Mouse (Mus musculus) stomach, embryonic 16.5 days (tissue): ENCODE measurements around the gene Styxl1. TPM values are rescaled to one million over a fixed set of nuclear protein-coding genes. Genes with fewer than 3 reads are reported as not detected.
A peak's percentile ranks its signal among the peaks of the same experiment; 100 is the strongest.

ENCODE experiments used
- ATAC-seq: fragments of 200-750 bp; cut with Nextera tagmentation; 2 replicates; pipeline ENCODE4 v1.8.0; 2017; ENCODE audit warnings: moderate number of reproducible peaks, moderate TSS enrichment; ENCODE audit not compliant: insufficient read depth, low FRiP score
- H3K27ac ChIP-seq: fragments of 300-500 bp; sonication (generic); 2 replicates; pipeline ENCODE4 v1.5.1; 2014; ENCODE audit warnings: low read length
- H3K27me3 ChIP-seq: fragments of 300-500 bp; sonication (generic); 2 replicates; pipeline ENCODE4 v1.6.1; 2014; ENCODE audit warnings: low read length, control low read depth, mixed read lengths; ENCODE audit not compliant: control insufficient read depth, insufficient read depth
- H3K36me3 ChIP-seq: fragments of 300-500 bp; sonication (generic); 2 replicates; pipeline ENCODE4 v1.6.1; 2014; ENCODE audit warnings: low read length; ENCODE audit not compliant: control insufficient read depth, insufficient read depth
- H3K4me1 ChIP-seq: fragments of 300-500 bp; sonication (generic); 2 replicates; pipeline ENCODE4 v1.6.1; 2014; ENCODE audit warnings: low read length, control low read depth, mixed read lengths; ENCODE audit not compliant: control insufficient read depth, insufficient read depth
- H3K4me2 ChIP-seq: fragments of 300-500 bp; sonication (generic); 2 replicates; pipeline ENCODE4 v1.6.1; 2014; ENCODE audit warnings: low read depth, low read length, mixed read lengths
- H3K4me3 ChIP-seq: fragments of 300-500 bp; sonication (generic); replicated peaks from 2 replicates; pipeline ENCODE4 v1.5.1; 2014; ENCODE audit warnings: mild to moderate bottlenecking, low read length
- H3K9ac ChIP-seq: fragments of 300-500 bp; sonication (generic); 2 replicates; pipeline ENCODE4 v1.6.1; 2014; ENCODE audit warnings: low read length
- H3K9me3 ChIP-seq: fragments of 300-500 bp; sonication (generic); replicated peaks from 2 replicates; pipeline ENCODE4 v1.6.1; 2016; ENCODE audit warnings: low read length, control low read depth; ENCODE audit not compliant: control insufficient read depth
- WGBS: fragments of 180-500 bp; shearing (Covaris S2); extraction: QIAGEN DNeasy Blood & Tissue Kit; methylation state at CpG from one replicate; pipeline ENCODE4 v1.1.7; 2014; 5-methylcytosine and 5-hydroxymethylcytosine counted together
- polyA plus RNA-seq: library from polyadenylated mRNA; unstranded; fragments of >200 nt; fragmentation: Nextera tagmentation; extraction: Ambion mirVana; gene quantifications from 2 replicates; pipeline ENCODE4 v1.2.1, GENCODE M21; 2015

Gene Styxl1
- 0.27 TPM in 1 of 2 replicates, not detected in the other for polyA plus RNA-seq

DNA sequence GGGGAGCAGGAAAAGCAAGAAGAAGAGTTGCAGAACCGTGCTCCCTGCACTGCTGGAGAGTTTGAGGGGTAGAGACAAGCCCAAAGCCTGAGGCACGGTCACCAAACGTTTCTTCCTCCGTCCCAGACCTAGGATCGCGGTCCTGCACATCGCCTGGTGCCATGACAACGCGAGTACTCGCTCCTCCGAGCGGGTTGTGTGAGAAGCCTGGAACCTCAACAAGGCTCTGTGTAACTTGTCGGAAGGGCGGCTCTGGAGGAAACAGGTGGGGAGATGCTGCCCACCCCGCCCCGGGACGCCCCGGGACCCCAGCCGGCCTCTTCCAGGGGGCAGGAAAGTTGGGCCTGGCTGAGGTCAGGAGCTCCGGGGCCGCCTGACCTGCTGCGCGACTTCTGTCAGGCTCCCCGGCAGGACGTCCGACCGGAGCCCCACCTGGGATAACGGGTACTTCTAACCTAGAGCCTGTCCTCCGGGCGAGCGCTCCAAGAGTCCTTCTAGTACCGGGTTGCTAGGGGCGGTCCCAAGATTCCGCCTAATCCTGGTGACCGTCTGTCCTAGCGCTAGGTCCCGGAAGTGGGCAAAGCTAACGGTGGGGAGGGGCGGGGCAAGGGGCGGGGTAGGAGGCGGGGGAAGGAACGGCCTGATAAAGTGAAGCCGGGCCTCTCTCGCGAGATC, at the start of gene Styxl1:
Gene Styxl1 (minus strand): TSS at position 590 of the 675 bp plus-strand sequence.
- Histone ChIP-seq H3K4me1 (peaks cover 19% of the 10 kb centered on the region), H3K4me2 (peak within 1 kb of the TSS; percentile 93), H3K9me3 (no peaks in the 10 kb centered on the region), H3K36me3 (no peaks in the 10 kb centered on the region), H3K4me3 (peak within 1 kb of the TSS; percentile 81), H3K27me3 (no peaks in the 10 kb centered on the region), H3K9ac (peak within 1 kb of the TSS; percentile 93), H3K27ac (peak within 1 kb of the TSS; percentile 95)
- WGBS: under 1% methylated on average over 43 of the region's 45 CpGs
- ATAC-seq: 0 out of 2 replicates have a peak, but pooled peaks have one; percentile 7

DNA sequence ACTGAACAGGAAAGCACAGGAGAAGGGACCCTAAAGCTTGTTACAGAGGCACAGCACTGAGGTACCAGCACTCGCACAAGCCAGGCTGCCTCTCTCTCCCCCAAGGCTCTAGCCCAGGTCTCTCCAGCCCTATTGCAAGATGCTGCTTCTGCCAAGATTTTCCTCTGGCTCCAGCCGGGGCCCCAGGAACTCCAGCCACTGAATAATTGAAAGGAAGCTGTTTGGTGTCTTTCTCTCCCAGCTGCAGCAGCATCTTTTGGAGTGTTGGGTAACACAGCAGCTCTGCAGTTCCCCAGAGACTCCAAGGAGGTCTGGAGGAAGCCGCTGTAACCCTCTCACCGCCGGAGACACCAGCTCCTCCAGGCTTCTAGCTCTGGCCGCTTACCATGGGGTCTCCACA, 48.0 kb upstream of the Styxl1 start:
- no peak overlapping the region for H3K4me2 ChIP-seq
- no peaks in the 10 kb centered on the region for H3K27me3 ChIP-seq
- WGBS: 46% methylated on average over 6 of the region's 6 CpGs
- ATAC-seq: no peak
- no peak overlapping the region for H3K27ac ChIP-seq
- H3K9ac ChIP-seq: no peak overlapping the region
- H3K36me3 ChIP-seq: no peaks in the 10 kb centered on the region
- no peaks in the 10 kb centered on the region for H3K9me3 ChIP-seq
- H3K4me3 ChIP-seq: no peak overlapping the region
- no peaks in the 10 kb centered on the region for H3K4me1 ChIP-seq

DNA sequence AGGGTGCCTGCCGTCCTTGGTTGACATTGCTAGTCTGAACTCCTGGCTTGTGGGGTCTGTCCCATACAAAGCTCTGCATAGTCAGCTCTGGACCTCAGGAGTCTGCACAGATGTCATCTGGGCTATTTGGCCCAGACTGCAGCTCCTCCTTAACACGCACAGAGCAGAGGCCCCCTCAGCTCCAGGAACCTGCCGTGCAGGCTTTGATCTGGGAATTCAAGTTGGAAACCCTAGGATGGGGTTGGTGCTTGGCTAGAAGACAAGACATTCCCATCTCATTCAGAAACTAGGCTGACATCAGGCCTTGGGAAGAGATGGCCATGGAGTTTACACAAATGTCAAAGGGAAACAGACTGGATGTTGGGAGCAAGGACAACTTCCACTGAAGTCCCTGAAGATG, 46.3 kb upstream of the Styxl1 start:
- no peak overlapping the region for H3K4me3 ChIP-seq
- 0 out of 2 replicates have a peak, but pooled peaks cover 2% of the 10 kb centered on the region for H3K27me3 ChIP-seq
- H3K36me3 ChIP-seq: no peaks in the 10 kb centered on the region
- 48% methylated on average over 3 of the region's 3 CpGs for WGBS
- no peaks in the 10 kb centered on the region for H3K4me1 ChIP-seq
- H3K27ac ChIP-seq: no peak overlapping the region
- no peak overlapping the region for H3K9ac ChIP-seq
- no peak for ATAC-seq
- H3K9me3 ChIP-seq: no peaks in the 10 kb centered on the region
- H3K4me2 ChIP-seq: no peak overlapping the region

DNA sequence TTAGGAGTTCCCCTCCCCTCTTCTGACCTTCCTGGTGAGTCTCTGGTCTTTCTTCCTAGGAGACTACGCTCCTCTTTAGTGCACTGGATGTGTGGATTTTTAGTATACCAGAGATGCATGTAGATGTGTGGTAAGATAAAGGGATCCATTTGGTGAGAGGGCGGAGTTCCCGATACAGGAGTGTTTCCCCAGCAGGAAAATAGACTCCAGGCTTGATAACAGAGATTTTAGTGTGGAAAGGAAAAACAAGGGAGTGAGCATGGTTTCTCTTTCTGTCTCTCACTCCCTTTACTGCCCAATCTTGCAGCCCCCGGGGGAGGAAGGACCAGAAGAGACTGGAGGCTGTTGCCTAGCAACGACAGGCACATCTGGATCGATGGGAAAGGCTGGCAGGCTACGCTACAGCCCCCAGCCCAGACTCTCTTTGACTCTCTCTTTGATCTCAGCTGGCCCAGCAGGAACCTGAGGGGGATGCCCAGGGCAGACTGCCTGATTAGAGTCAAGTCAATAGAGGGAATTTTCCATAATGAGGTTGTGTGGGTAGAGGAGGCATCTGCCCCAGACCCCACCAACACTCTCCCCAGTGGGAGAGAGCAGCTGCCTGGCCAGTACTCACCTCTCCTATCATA, 44.2 kb upstream of the Styxl1 start:
- H3K9me3 ChIP-seq: no peaks in the 10 kb centered on the region
- H3K4me2 ChIP-seq: no peak overlapping the region
- peaks cover 2% of the 10 kb centered on the region; the same call in 1 of the 2 replicates for H3K27me3 ChIP-seq
- H3K4me1 ChIP-seq: no peaks in the 10 kb centered on the region
- H3K9ac ChIP-seq: no peak overlapping the region
- H3K36me3 ChIP-seq: no peaks in the 10 kb centered on the region
- no peak for ATAC-seq
- WGBS: 25% methylated on average over 7 of the region's 7 CpGs
- no peak overlapping the region for H3K27ac ChIP-seq
- no peak overlapping the region for H3K4me3 ChIP-seq

DNA sequence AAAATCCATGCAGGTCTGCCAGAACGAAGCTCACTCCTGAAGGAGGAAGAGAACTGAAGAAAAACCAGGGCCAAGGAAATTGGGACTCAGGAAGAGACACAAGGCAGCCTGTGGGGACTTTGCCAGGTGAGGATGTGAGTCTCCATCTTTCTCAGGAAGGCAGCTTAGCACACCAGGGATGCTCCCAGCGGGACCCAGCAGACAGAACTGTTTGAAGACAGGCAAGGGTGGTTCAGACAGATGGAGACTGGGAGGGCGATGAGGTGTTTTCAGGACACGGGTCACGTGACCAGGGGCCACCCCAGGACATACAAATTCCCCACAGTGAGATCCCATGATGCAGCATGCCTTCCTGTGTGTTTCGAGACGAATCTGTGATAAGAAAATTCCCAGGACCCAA, 40.3 kb upstream of the Styxl1 start:
- no peaks in the 10 kb centered on the region for H3K4me1 ChIP-seq
- no peaks in the 10 kb centered on the region for H3K9me3 ChIP-seq
- ATAC-seq: no peak
- no peak overlapping the region for H3K4me2 ChIP-seq
- no peak overlapping the region for H3K27ac ChIP-seq
- no peaks in the 10 kb centered on the region for H3K36me3 ChIP-seq
- no peak overlapping the region for H3K9ac ChIP-seq
- no peak overlapping the region for H3K4me3 ChIP-seq
- H3K27me3 ChIP-seq: peaks cover 2% of the 10 kb centered on the region; the same call in 1 of the 2 replicates
- WGBS: 32% methylated on average over 7 of the region's 7 CpGs

DNA sequence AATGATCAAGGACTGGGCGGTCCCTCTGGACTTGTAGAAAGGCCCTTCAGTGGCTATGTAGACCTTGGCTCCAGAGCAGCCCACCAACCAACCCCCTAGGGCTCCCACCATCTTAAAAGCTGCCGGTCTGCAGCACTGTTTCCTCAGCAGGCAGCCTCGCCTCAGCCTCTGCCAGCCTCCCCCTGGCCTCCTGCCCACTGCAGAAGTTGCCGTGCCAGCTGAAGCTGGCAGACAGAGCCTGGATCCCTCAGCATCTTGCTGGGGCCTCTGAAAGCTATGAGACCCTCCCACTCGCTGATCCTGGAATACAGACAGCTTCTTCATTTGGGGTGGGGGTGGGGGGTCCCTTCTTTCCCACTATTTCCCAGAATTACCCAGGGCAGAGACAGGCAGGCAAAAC, 34.8 kb upstream of the Styxl1 start:
- Histone ChIP-seq H3K27me3 (no peaks in the 10 kb centered on the region), H3K4me2 (no peak overlapping the region), H3K4me1 (no peaks in the 10 kb centered on the region), H3K27ac (no peak overlapping the region), H3K4me3 (no peak overlapping the region), H3K9me3 (no peaks in the 10 kb centered on the region), H3K36me3 (no peaks in the 10 kb centered on the region), H3K9ac (no peak overlapping the region)
- ATAC-seq: no peak
- WGBS: 63% methylated on average over 5 of the region's 5 CpGs

DNA sequence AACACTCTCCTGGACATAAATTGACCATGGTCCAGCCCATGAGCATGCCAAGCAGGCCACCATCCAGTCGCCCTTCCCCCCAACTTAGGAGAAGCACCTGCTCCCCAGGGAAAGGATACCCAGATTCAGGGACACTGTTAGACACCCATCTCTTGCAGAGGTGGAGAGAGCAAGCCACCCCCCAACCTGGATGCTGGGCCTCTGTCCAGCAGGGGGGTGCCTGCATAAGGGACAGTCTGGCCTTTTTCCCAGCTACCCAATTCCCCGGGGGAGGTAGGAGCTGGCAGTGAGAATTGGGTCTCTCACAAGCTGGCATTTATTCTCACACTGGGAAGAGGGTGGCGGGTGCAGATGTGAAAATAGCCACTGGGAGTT, 29.1 kb upstream of the Styxl1 start:
- Histone ChIP-seq H3K4me1 (no peaks in the 10 kb centered on the region), H3K4me2 (no peak overlapping the region), H3K9me3 (no peaks in the 10 kb centered on the region), H3K27me3 (no peaks in the 10 kb centered on the region), H3K4me3 (0 out of 2 replicates have a peak overlapping the region, but pooled peaks have one; percentile 10), H3K36me3 (no peaks in the 10 kb centered on the region), H3K27ac (no peak overlapping the region), H3K9ac (no peak overlapping the region)
- ATAC-seq: no peak
- 45% methylated on average over 3 of the region's 3 CpGs for WGBS

DNA sequence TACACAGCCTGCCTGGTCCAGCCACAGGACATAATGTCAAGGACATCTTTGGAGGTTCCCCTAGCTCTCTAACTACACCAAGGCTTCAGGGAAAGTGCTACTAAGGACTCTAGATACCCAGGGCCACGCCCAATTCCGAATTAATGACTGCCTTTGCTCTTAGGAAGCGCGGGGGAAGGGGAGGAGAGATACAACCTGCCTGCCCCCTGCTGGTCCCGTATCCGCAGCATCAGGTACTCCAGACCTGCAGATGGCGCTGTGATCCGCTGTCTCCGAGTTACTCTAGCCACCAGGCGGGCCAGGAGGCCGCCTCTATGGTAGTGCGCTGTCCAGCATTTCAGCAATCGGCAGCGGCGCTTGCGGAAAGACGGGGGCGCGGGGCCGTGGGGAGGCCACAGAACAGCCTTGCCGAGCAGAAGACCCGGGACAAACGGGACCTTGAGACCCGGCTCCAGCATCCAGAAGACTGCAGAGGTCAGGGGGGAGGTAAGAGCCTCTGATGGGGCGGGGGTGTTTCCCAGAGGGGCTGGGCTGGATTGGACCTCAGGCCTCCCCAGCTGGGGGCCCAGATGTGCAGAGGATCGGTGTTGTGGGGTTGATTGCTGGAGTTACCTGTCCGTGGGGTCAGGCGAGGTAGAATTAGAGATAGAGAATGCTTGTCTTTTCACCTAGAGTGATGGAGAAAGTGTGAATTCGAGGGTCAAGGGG, 28.5 kb upstream of the Styxl1 start, which contains the start of gene Srrm3:
Gene Srrm3 (plus strand): TSS at position 336 of the 708 bp plus-strand sequence.
- Histone ChIP-seq H3K4me1 (no peaks in the 10 kb centered on the region), H3K9ac (no peak within 1 kb of the TSS), H3K9me3 (no peaks in the 10 kb centered on the region), H3K4me2 (no peak within 1 kb of the TSS), H3K27me3 (no peaks in the 10 kb centered on the region), H3K4me3 (peak within 1 kb of the TSS; percentile 10; the same call in 1 of the 2 replicates), H3K36me3 (no peaks in the 10 kb centered on the region), H3K27ac (no peak within 1 kb of the TSS)
- WGBS: 5% methylated on average over 29 of the region's 29 CpGs
- peak; percentile 58 for ATAC-seq

DNA sequence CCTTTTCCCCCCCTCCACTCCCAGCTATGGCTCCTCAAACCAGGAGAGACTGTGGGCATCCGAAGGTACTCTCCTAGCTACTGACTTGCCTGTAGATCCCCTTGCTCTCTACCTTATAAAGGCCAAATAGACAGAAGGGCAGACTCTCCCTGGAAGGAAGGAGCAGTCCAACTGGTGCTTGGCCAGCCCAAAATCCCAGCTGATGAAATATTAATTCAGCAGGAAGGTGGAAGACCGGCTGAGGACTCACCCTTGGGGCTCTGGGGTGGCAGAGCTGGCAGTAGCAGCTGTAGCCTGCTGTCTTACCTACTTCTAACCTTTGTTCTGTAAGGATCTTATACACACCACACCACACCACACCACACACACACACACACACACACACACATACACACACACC, 26.6 kb upstream of the Styxl1 start:
- Histone ChIP-seq H3K9ac (no peak overlapping the region), H3K4me1 (no peaks in the 10 kb centered on the region), H3K27me3 (no peaks in the 10 kb centered on the region), H3K4me3 (no peak overlapping the region), H3K9me3 (no peaks in the 10 kb centered on the region), H3K36me3 (no peaks in the 10 kb centered on the region), H3K4me2 (no peak overlapping the region), H3K27ac (no peak overlapping the region)
- no peak for ATAC-seq
- 50% methylated on average over 2 of the region's 2 CpGs for WGBS
